Mouse (Mus musculus) megakaryocyte progenitor cell, adult 5-6 weeks (primary cell): ENCODE results near the gene Ppm1e. TPM values are rescaled to one million over a fixed set of nuclear protein-coding genes. Genes with fewer than 3 reads are reported as not detected.

ENCODE experiments used
- total RNA-seq, 2 experiments: library from RNA; stranded (forward) in 1 of 2; stranded (reverse) in 1 of 2; fragments of 157-497, 149-512 nt in 1 of 2; fragments of 200-1000 nt in 1 of 2; gene quantifications; 2 replicates each; pipeline versions ENCODE4 v1.2.3 to v1.2.4; 2015 to 2017

Ppm1e gene
- total RNA-seq, 2 experiments from 2014 or later: 0.87 to 0.91 TPM

Other genes starting within 250 kb of the Ppm1e start
- gene Ska2, start 249.8 kb downstream of the Ppm1e start, total RNA-seq (2015): 34.1 and 34.5 TPM in 2 replicates
- gene Ska2, start 249.8 kb downstream of the Ppm1e start, total RNA-seq (2017): 25.3 and 35.4 TPM in 2 replicates
- 38.4 and 42.6 TPM in 2 replicates for gene Trim37, start 231.9 kb downstream of the Ppm1e start, total RNA-seq (2015)
- gene Trim37, start 231.9 kb downstream of the Ppm1e start, total RNA-seq (2017): 53.4 and 70.0 TPM in 2 replicates
- 2.5 and 4.9 TPM in 2 replicates for gene Rad51c, start 45.9 kb upstream of the Ppm1e start, total RNA-seq (2015)
- 5.4 and 8.0 TPM in 2 replicates for gene Rad51c, start 45.9 kb upstream of the Ppm1e start, total RNA-seq (2017)
- 0.07 and 2.4 TPM in 2 replicates for gene Tex14, start 46.0 kb upstream of the Ppm1e start, total RNA-seq (2015)
- 0.27 and 0.29 TPM in 2 replicates for gene Tex14, start 46.0 kb upstream of the Ppm1e start, total RNA-seq (2017)
- gene Gm11492, start 207.6 kb upstream of the Ppm1e start, total RNA-seq (2015): not detected in 2 replicates
- gene Gm11492, start 207.6 kb upstream of the Ppm1e start, total RNA-seq (2017): not detected in 2 replicates
- gene Sept4, start 209.9 kb upstream of the Ppm1e start, total RNA-seq (2015): 1.6 and 2.7 TPM in 2 replicates
- 1.5 and 4.8 TPM in 2 replicates for gene Sept4, start 209.9 kb upstream of the Ppm1e start, total RNA-seq (2017)
- gene Mtmr4, start 233.1 kb upstream of the Ppm1e start, total RNA-seq (2015): 14.4 and 15.7 TPM in 2 replicates
- gene Mtmr4, start 233.1 kb upstream of the Ppm1e start, total RNA-seq (2017): 20.9 and 25.0 TPM in 2 replicates